Mouse (Mus musculus) adrenal gland, postnatal 14 days (tissue): Measurements from ENCODE around the gene Gpnmb. TPM values are rescaled to one million over a fixed set of nuclear protein-coding genes. Genes with fewer than 3 reads are reported as not detected.

Source experiments
- DNase-seq: peaks from one replicate; pipeline ENCODE4 v3.0.0; 2021; ENCODE audit warnings: mixed read lengths
- total RNA-seq: library from RNA; stranded (reverse); gene quantifications from 2 replicates; pipeline ENCODE4 v1.2.3, GENCODE M21; 2021

The Gpnmb gene
- total RNA-seq, 1 experiment from 2014 or later: 0.19 TPM

GRCm38 (mm10) chr6:49097596-49098110, 61.3 kb downstream of the Gpnmb start:
- peak; percentile 48 for DNase-seq

- DNase-seq: no peak
These were observed 62.7 kb downstream of the Gpnmb start for GRCm38 (mm10) chr6:49099086-49099485.

- DNase-seq: no peak
These were observed 70.6 kb downstream of the Gpnmb start for GRCm38 (mm10) chr6:49106746-49107500.

- no peak for DNase-seq
These were observed 72.8 kb downstream of the Gpnmb start for GRCm38 (mm10) chr6:49109196-49109595.

GRCm38 (mm10) chr6:49113895-49114294, 77.5 kb downstream of the Gpnmb start:
- no peak for DNase-seq

- DNase-seq: no peak
These were observed 78.1 kb downstream of the Gpnmb start for GRCm38 (mm10) chr6:49114457-49114856.

GRCm38 (mm10) chr6:49115550-49115949, 79.2 kb downstream of the Gpnmb start:
- no peak for DNase-seq

- DNase-seq: peak; percentile 61
These were observed 79.9 kb downstream of the Gpnmb start for GRCm38 (mm10) chr6:49116241-49116640.

- no peak for DNase-seq
These were observed 82.1 kb downstream of the Gpnmb start for GRCm38 (mm10) chr6:49118446-49118845.

- DNase-seq: no peak
These were observed 83.3 kb downstream of the Gpnmb start for GRCm38 (mm10) chr6:49119462-49120135.

GRCm38 (mm10) chr6:49120370-49120769, 84.0 kb downstream of the Gpnmb start:
- DNase-seq: no peak

Other genes starting within 250 kb of the Gpnmb start
- gene Tmem176a, start 195.6 kb upstream of the Gpnmb start, total RNA-seq: 139 and 181 TPM in 2 replicates
- gene Tmem176b, start 195.1 kb upstream of the Gpnmb start, total RNA-seq: 293 and 324 TPM in 2 replicates
- gene Aoc1, start 163.7 kb upstream of the Gpnmb start, total RNA-seq: not detected in 2 replicates
- gene 1600015I10Rik, start 106.7 kb upstream of the Gpnmb start, total RNA-seq: not detected in 2 replicates
- gene Doxl2, start 61.6 kb upstream of the Gpnmb start, total RNA-seq: not detected in 2 replicates
- not detected in 2 replicates for gene Svs1, start 49.7 kb upstream of the Gpnmb start, total RNA-seq
- 42.7 and 45.8 TPM in 2 replicates for gene Malsu1, start 37.2 kb downstream of the Gpnmb start, total RNA-seq
- 2.8 and 3.1 TPM in 2 replicates for gene Igf2bp3, start 178.4 kb downstream of the Gpnmb start, total RNA-seq
- gene Tra2a, start 227.5 kb downstream of the Gpnmb start, total RNA-seq: 68.4 and 85.4 TPM in 2 replicates